Mouse (Mus musculus) lung, postnatal 25 days (tissue): ENCODE results near the gene Ube2r2.
A peak's percentile ranks its signal among the peaks of the same experiment; 100 is the strongest.

ENCODE experiments used
- DNase-seq: peaks from one replicate; pipeline ENCODE4 v3.0.0; 2022; ENCODE audit warnings: low spot score

The Ube2r2 gene

DNA sequence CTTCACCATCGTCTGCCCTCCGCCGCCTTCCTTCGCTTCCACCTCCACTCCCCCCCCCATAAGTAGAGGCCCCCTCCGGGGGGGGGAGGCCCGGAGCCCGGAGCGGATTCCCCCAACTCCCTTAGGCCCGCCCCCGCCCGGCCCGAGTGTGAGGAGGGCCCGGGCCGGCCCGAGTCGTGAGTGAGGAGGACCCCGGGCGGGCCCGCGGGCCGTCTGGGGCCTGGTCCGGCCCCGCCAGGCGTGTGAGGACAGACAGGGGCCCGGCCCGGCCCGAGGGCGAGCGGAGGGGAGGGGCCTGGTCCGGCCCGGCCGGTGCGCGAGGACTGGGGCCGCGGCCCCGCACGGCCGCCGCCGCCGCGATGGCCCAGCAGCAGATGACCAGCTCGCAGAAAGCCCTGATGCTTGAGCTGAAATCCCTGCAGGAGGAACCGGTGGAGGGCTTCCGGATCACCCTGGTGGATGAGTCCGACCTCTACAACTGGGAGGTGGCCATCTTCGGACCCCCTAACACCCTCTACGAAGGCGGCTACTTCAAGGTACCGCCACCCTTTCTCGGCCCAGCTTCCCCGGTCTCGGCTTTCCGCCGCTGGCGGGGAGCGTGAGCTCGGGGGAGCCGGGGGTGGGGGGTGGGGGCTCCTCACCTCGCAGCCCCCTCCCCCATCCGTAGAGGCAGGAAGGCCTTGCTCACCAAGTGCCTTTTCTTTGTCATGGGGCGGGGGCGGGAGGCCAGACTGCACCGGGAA is at the start of gene Ube2r2:
Gene Ube2r2 (plus strand): TSS at position 33 of the 743 bp plus-strand sequence.
- DNase-seq: peak; percentile 59

DNA sequence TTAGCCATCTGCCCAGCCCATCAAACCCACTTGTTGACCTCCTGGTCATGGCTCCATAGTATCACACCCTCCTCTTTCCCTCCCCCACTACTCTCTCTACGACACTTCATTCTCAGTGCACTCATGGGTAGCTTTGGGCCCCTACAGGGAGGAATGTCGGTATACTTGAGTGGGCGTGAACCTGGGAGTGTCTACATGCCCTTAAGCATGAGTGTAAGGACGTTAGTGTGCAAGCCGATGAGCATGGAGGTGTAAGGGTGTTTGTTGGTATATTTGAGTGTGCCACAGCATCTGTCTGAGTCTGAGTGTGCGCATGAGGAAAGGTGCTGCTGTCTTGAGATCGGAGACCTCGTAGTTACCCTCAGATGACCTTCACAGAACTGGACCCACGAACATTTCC is 48.6 kb upstream of the Ube2r2 start:
- no peak for DNase-seq

DNA sequence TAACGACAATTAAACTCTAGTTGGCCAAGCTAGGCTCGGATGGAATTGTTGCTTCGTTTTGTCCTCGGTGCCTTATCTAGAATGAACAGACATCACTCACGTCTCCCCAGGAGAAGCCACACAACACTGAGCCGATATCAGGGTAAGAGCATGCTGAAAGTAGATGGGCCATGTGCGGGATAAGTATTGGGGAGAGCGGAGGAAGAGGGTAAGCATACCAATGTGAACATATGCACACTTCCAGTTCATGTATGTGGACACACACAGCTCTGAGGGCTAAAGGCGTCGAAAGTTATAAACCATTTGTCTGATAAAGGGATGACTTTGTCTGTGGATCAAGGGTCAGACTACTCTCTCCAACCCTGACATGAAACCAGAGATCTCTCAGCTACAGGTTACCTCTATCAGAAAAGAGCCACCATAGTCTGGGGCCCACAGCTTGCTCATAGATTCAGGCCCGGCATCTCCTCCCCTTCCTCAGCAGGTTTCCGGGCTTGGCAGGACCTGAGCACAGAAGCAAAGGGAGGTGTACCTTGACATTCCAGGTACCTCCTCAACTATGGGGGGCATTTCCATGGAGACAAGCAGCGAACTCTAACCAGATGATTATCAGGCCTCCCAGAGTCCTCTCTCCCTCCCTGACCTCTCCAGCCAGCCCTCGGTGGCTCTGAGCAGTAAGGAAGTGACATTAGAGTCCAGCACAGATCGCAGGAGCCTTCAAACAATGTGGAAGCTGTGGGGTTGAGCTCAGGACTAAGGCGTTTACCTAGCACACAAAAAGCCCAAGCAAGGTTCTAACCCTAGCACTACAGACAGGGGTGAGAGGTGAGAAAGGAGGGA is 47.9 kb upstream of the Ube2r2 start:
- no peak for DNase-seq

DNA sequence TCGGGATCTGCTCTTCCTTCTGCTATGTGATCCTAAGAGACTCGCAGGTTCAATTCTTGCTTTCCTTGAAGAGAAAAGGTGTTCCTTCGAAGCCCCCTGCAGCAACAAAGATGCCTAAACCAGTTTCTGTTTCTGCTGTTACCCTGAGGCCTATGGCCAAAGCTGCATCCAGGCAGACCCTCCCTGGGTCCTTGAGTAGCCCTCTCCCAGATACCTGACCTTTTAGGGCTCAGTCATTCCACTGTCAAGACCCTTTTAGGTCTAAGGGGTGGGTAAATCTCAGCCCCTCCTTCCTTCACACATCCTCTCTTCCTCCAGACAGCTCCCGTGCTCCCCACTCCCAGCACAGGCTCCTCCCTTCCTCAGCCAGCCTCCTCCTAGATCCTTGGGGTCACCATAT is 46.4 kb upstream of the Ube2r2 start:
- DNase-seq: no peak

DNA sequence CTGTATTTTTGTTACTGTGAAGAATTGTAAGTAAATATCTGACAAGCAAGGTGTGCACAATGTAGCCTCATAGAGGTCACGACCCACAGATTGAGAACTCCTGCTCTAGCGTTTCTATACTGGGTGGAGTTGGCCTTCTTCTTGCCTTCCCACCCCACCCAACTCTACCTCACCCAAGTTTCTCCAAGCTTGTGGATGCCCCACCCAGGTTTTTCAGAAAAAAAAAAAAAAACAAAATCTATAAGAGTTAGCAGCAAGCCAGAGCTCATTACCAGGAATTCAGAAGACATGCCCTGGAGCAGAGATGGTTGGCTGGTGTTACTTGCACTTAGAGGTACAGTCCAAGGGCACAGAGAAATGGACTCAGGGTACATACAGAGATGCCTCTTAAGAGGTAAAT is 45.8 kb upstream of the Ube2r2 start:
- DNase-seq: no peak

DNA sequence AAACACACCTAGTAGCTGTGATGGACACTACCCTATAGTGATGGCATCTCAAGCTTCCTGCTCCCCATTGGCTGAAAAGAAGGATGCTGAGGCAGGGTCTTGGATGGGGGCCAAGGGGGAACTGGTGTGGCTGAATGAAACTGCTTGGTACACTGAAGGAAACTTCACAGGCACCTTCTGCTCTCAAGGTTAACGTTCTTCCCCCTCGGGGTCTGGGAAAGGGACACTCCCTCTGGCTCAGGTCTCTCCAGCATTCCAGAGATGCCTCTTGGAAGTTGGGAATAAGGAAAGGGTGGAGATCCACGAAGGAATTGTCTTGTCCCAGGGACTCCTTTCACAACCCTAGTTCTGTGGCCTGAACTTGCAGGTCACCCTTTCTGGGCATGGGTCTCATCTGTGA is 44.2 kb upstream of the Ube2r2 start:
- DNase-seq: no peak

DNA sequence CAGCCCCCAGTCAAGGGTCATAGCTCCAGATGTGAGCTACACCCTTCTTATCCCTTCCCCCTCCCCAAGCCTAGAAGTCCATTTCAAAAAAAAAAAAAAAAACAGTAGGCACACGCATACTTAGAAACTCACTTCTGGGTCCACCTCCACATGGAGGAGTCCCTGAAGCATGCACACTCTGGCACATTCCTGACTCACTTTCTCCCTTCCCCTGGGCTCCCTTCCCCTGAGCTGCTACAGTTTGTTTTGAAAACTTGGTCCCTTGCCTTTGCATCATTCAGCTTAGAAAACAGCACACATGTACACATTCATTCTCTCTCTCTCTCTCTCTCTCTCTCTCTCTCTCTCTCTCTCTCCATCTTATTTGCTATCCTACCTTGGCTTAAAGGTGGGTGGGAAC is 42.6 kb upstream of the Ube2r2 start:
- no peak for DNase-seq

DNA sequence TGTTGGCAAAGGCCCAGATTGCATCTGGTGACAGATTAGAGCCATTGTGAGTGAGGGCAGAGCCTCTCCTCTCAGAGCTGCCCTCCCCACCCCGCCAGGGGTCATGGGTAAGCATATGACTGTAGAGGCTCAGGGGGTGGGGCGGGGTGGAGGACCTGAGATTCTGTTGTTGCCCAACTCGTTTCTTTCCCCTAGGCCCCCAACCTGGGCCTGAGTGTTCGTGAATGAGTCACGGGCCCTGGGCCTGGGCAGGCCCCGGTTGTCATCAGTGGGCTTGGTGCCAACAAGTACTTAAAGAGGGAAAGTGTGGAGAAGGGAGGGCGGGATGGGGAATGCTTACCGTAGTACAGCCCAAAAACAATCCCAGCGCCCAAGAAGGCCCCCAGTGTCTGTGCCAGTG is 41.2 kb upstream of the Ube2r2 start:
- peak; percentile 41 for DNase-seq

DNA sequence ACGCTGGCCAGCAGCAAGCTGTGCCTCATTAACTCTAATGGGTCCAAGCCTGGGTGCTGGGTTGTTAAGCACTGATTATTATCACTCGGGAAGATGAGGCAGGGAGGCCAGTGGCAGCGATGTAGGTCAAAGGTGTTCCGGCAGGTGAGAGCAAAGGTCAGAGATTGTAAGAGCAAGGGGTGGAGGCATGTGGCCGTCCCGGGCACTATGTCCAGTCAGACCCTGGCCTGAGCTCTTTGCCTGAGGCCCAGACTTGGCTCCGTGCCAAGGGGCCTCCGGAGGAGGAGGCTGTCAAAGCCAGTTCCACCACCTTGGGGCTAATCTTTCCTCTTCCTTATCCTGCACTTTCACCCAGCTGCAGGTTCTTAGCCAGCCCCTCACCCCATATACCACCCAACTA is 39.4 kb upstream of the Ube2r2 start:
- no peak for DNase-seq

DNA sequence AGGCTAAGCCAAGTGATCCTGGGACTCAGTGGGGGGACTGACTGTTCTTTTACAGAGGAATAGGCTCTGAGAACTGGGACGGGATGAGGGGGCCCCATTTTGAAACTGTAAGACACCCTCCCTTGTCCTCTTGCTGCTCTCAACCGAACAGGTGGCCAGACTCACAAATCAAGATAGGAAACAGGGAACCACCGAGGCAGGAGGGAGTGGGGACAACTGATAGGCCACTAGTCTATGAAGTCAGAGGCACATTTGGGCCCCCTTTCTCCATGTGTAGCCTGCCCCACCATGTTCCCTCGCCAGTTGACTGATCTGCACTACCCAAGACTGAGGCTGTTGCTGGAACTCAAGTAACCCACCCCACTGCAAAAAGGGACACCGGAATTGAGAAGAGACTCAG is 38.7 kb upstream of the Ube2r2 start:
- no peak for DNase-seq

DNA sequence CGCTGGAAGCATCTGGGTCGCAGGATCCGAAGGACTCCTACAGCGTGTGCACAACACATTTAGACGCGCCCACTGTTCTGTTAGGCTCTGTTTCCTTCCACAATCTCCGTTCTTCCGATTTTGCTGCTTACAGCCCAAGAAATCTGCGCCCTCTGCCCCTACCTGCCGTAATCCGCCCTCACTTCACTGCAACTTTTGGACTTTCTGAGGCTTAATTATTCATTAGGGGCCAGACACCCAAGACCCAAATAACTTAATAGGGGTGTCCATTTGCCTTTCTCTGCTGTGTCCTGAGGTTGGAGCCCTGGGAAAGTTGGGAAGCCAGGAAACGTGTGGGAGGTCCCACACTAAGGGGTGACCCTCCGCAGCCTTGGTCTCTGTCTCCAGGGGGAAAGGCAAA is 38.2 kb upstream of the Ube2r2 start:
- no peak for DNase-seq

DNA sequence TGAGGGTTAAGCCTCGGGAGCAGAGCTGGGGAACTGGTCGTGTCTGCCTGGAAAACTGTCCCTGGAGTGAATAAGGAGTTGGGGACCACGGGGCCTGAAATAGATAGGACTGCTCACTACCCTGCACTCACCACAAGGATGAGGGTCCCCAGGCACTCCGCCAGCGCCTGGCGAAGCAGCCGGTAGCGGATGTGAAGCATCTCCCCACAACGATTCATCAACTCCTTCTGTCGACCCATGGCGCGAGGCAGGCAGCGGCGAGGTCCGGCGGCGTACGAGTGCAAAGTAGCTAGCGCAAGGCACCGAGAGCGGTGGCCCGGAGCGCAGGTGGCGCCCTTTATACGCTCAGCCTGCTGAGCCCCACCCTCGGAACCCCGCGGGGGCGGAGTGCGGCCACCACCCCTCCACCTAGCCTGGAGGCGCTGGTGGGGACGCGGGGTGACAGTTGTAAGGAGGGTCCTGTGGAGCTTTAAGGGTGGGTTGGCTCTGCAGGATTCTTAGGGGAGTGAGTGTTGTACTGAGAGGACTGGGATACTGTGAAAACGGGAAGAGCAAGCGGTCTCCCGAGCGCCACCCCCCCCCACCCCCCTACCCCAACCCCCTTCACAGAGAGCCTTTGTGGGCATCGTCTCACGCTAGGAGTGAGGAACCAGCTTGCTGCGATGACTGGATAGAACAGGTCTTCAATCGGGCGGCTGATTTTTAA is 37.5 kb upstream of the Ube2r2 start, which contains the start of gene Aqp3:
Gene Aqp3 (minus strand): TSS at position 313 of the 706 bp plus-strand sequence.
- DNase-seq: peak; percentile 24

DNA sequence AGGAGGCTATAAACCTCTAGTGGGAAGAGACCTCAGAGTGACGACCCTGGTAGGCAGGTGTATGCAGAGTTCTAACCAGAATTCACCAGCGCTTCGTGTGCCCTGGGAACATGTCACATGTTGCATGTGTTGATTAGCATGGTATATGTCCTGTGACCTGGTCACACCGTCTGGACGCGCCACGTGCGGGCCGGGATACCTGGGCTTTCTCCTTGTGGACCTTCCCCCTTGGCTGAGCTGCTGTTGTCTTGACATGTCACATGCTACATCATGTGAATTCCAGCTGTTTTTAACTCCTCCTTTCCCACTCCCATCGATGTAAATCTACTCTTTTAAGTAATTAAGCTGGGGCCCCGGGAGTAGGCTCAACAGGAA is 37.0 kb upstream of the Ube2r2 start:
- no peak for DNase-seq

DNA sequence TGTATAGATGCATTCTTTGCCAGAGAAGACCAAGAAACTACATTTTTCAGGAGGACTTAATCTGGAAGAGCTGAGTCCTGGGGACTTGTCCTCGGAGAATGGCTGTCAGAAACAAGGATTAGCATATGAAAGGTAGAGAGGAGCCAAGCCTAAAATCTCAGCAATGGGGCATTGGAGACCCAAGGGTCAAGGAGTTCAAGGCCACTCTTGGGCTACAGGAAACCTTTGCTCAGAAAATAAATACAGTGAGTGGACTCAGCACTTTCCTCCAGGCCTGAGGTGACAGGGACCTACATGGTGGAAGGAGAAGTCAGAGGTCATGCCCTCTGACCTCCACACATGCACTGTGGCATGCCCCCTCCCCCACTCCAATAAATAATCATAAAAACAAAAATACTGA is 34.6 kb upstream of the Ube2r2 start:
- DNase-seq: no peak

DNA sequence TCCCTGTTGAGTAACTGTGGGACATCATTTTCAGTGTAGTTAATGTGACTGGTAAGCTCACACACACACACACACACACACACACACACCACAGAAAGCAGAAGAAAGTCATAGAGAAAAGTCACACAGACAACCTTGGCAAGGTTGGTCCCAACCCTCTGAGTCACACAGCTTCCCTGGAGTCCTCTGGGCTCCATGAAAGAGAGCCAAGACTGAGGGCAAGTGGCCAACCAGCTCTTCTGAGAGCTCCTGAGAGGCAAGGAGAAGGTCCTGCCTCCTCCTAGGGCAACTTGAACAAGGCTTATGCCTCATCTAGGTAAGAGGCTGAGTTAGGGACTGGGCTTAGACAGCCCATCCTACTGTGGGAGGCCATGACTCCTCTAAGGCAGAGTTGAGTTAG is 32.6 kb upstream of the Ube2r2 start:
- peak; percentile 30 for DNase-seq

DNA sequence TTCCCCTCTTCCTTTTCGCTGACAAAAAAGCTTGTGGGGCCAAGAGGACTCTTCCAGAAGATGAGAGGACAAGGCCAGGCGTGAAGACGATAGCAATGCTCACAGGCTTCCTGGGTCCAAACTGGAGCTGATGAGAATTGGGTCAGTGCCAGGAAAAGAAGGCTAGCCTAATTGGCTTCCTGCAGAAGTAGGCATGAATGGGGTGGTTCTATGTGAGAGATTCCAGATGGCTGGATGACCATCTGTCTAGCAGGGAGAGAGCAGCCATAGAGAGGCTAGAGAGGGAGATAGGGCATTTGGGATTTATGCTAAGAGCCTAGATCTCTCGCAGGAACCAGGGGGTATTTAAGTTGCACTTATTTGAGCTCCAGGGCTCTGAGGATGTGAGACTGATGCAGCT is 28.1 kb upstream of the Ube2r2 start:
- no peak for DNase-seq

DNA sequence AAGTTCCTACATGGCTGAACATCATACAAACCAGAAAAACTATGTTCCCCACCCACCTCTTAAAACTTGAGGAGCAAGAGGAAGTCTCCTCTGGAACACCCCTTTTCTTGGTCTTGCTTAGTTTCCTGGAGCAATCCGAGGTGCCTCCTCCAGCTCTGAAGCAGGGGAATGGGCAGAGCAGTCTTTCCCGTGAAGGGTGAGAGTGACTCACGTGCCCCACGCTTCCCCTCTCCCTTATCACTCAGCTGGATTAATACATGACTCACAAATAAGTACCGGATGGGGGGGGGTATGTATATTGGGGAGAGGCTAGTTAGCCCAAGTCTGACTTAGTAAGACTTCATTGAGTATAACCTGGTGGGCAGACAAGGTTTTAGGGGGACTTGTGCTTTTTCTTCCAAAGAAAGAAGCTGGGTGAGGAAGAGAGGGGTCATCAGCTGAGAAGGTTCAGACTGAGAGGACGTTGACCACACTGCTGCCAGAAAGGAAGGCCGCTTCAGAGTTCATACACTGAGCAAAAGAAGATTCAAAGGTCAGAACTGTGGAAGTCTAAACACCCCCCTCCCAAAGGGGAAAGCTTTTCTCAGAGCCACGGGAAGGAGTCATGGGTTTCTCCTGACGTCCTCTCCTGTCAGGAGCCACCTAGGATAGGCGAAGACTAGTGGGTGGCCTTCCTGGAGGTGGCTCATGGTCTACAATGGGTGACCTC is 26.7 kb upstream of the Ube2r2 start:
- no peak for DNase-seq

DNA sequence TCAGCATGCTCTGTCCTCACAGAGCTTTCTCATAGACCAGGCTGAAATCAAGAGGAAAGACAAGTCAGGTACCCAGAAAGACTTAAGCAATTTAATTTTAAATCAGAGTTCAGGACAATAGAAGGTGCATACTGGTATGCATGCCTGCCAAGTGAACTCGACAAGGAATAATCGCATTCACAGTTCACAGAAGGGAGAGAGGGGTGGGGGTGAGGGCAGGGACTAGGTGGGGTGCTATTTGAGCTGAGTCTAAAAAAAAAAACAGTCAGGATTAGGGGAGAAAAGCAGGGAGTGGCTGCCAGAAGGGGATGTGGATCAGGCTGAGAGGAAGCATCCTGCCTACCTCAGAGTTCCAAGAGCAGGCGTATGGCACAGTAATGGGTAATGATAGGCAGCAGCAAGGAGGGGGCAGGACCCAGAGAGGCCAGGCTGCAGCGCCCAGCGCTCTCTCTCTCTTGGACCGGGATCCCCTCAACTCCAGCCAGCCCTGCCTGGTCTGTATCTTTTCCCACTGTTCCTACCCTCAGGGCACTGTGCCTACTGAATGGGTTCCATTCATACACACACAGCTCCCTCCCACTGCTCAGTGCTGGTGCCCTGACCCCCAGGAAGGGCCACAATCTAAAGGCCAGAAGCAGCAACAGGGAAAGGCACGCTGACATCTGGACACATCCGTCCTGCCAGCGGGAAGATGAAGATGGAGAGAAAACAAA is 21.0 kb upstream of the Ube2r2 start:
- no peak for DNase-seq

DNA sequence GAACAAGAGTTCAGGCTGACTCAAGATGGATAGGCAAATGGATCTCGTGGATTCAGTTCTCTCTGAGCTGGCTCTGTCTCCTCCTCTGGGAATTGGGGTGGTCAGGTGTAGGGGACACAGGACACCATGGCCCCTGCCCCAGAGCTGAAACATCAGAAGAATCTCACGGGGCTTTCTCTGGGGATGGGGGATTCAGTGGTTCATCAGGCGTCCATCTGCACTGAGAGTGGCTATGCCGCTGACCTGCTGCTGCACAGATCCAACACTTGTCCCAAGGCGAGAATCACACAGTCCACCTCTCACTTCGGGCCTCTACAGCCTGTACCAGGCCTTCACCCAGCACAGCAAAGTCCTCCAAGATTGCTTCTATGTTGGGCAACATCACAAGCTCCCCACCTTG is 20.5 kb upstream of the Ube2r2 start:
- no peak for DNase-seq

DNA sequence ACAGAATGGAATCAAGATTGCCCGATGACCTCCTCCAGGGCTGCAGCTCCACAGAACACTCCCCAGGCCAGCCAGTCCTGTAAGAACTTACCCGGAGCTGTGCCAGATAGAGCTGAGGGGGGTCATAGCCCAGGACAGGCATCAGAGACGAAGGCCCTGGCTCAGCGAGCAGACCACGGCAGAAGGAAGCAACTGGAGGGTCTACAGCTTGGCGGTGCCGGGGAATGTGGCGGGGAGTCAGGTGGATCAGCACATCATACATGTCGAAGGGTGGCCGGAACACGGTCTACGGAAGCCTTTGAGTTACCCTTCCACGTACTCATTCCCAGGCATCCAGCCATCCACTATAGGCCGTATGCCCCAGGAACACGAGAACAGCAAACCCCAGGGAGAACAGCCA is 19.8 kb upstream of the Ube2r2 start:
- no peak for DNase-seq

DNA sequence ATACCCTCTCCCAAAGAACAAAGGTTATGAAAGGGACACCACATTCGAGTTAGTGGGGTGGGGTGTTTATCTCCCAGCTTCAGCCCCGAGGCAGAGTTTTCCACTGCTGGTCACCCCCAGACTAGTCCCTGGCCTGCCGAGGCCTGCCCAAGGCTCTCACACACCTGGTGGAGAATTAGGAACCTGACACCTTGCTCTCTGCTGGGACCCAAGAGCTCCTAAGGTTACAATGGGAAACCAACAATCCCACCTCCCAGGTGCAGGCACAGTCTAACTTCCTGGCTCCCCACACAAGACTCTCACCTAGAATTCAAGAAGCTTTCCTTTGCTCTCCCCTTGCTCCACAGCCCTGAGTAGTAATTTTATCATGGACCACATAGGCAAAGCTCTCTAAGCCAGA is 18.7 kb upstream of the Ube2r2 start:
- DNase-seq: no peak
